ENCODE assay signal across 11 mouse cellular contexts in genomic region chr11:35770741-35771504, GRCm38 (mm10). TPM values are rescaled to one million over a fixed set of nuclear protein-coding genes. Genes with fewer than 3 reads are reported as not detected.
A peak's percentile ranks its signal among the peaks of the same experiment; 100 is the strongest.
DNase-seq lines count a peak whose midpoint lies in the region; ATAC-seq and TF ChIP-seq lines count a peak whose summit lies in the region.
"Had no signal": no experiment of that assay in that cellular context is flagged by ENCODE, and none has a peak within 500 bp of the region (broad histone marks: within the 10 kb centered on the region; RNA-seq: fewer than 3 reads in every experiment).

No protein-coding gene starts in this region.

- peaks cover 65% of the 10 kb centered on the region for H3K79me3 ChIP-seq in C2C12 (ENCODE audit: low read depth)

- peaks cover 5% of the 10 kb centered on the region for H3K79me2 ChIP-seq in heart, adult 2 months (replicated peaks; ENCODE audit: control insufficient read depth, insufficient read depth, low read length)
- peaks cover 63% of the 10 kb centered on the region for H3K79me2 ChIP-seq in C2C12 (ENCODE audit: control insufficient read depth, insufficient read depth)

- no peaks in the 10 kb centered on the region for H3K9me3 ChIP-seq in forebrain, embryonic 15.5 days
- no peaks in the 10 kb centered on the region for H3K9me3 ChIP-seq in liver, embryonic 16.5 days (replicated peaks; ENCODE audit: control insufficient read depth, low read length)

- H3K27ac ChIP-seq in heart, adult 2 months = no peak overlapping the region
- no peak overlapping the region for H3K27ac ChIP-seq in forebrain, embryonic 15.5 days (replicated peaks)
- H3K27ac ChIP-seq in liver, embryonic 16.5 days (ENCODE audit: low read length) = no peak overlapping the region

- intact Hi-C loops in heart, adult 2 months (cut with DNase I) = loop anchor here (2.0 to 10.0 kb wide), 2 partner anchors 64 to 936 kb away; partner anchors contain the start of genes Rars and Spdl1
- intact Hi-C loops in heart, postnatal 25 days (cut with DNase I) = no loop called here

- peak overlapping the region; percentile 73 for H3K4me2 ChIP-seq in forebrain, embryonic 15.5 days (replicated peaks)
- peak overlapping the region; percentile 91 for H3K4me2 ChIP-seq in liver, embryonic 16.5 days (ENCODE audit: low read depth, low read length)

- peak overlapping the region; percentile 59 for H3ac ChIP-seq in C2C12 (ENCODE audit: control insufficient read depth, insufficient read length, low read depth)

- peak overlapping the region; percentile 95 for H3K4me3 ChIP-seq in heart, adult 2 months
- peak overlapping the region; percentile 95 for H3K4me3 ChIP-seq in C2C12 (ENCODE audit: insufficient read depth, poor library complexity, severe bottlenecking)
- peak overlapping the region; percentile 80 for H3K4me3 ChIP-seq in forebrain, embryonic 15.5 days
- H3K4me3 ChIP-seq in liver, embryonic 16.5 days (ENCODE audit: low read depth, low read length) = peak overlapping the region; percentile 89

- H3K9ac ChIP-seq in heart, adult 2 months (ENCODE audit: low read depth, low read length) = peak overlapping the region; percentile 44; the same call in 1 of the 2 replicates
- H3K9ac ChIP-seq in forebrain, embryonic 15.5 days (replicated peaks) = peak overlapping the region; percentile 95
- peak overlapping the region; percentile 89 for H3K9ac ChIP-seq in liver, embryonic 16.5 days (ENCODE audit: low read depth, low read length)

- no peak for TF ChIP-seq EP300 in heart, adult 2 months (IDR thresholded peaks at IDR 0.05; ENCODE audit: insufficient read depth, low read depth, low read length)

- peaks cover 3% of the 10 kb centered on the region for H3K4me1 ChIP-seq in heart, adult 2 months (ENCODE audit: control insufficient read depth, insufficient read depth, low read length)
- H3K4me1 ChIP-seq in forebrain, embryonic 15.5 days = peaks cover 38% of the 10 kb centered on the region
- peaks cover 17% of the 10 kb centered on the region for H3K4me1 ChIP-seq in liver, embryonic 16.5 days (ENCODE audit: control insufficient read depth, low read depth, low read length)

- DNase-seq in heart, adult 2 months = no peak
- no peak for DNase-seq in heart, postnatal 25 days (ENCODE audit: low spot score)
- no peak for DNase-seq in right cerebral cortex, adult 2 months (ENCODE audit: low spot score in 2 of 2)
- DNase-seq in adrenal gland, adult 8-10 months = no peak
- no peak for DNase-seq in spleen, postnatal 14 days (ENCODE audit: low spot score in 2 of 2)

- WGBS in heart, adult 2 months = 41% methylated on average over 9 of the region's 9 CpGs
- WGBS in forebrain, embryonic 15.5 days = 71% methylated on average over 9 of the region's 9 CpGs
- 31% methylated on average over 9 of the region's 9 CpGs for WGBS in liver, embryonic 16.5 days (ENCODE audit: insufficient replicate concordance)

- ATAC-seq in forebrain, embryonic 15.5 days (replicated peaks) = no peak
- no peak for ATAC-seq in liver, embryonic 16.5 days (ENCODE audit: low read depth)

- H3K27me3 ChIP-seq in heart, adult 2 months (ENCODE audit: control insufficient read depth, insufficient read depth, low read length) = no peaks in the 10 kb centered on the region
- H3K27me3 ChIP-seq in C2C12 (ENCODE audit: control insufficient read depth, insufficient read depth, insufficient read length) = no peaks in the 10 kb centered on the region
- no peaks in the 10 kb centered on the region for H3K27me3 ChIP-seq in forebrain, embryonic 15.5 days
- no peaks in the 10 kb centered on the region; the same call in 1 of the 2 replicates for H3K27me3 ChIP-seq in liver, embryonic 16.5 days (ENCODE audit: control insufficient read depth, insufficient read depth, low read depth, low read length)

- TF ChIP-seq CTCF in heart, adult 2 months (IDR thresholded peaks at IDR 0.05) = no peak
- TF ChIP-seq CTCF in C2C12 (IDR thresholded peaks at IDR 0.05; ENCODE audit: control insufficient read depth, insufficient read depth, insufficient read length) = no peak

- peaks cover 7% of the 10 kb centered on the region for H3K36me3 ChIP-seq in heart, adult 2 months (ENCODE audit: control insufficient read depth, insufficient read depth, low read length)
- peaks cover 19% of the 10 kb centered on the region for H3K36me3 ChIP-seq in C2C12 (ENCODE audit: control insufficient read depth, insufficient read depth)
- no peaks in the 10 kb centered on the region; the same call in 1 of the 2 replicates for H3K36me3 ChIP-seq in forebrain, embryonic 15.5 days
- H3K36me3 ChIP-seq in liver, embryonic 16.5 days (ENCODE audit: control insufficient read depth, insufficient read depth) = no peaks in the 10 kb centered on the region

- no peak for TF ChIP-seq POLR2A in heart, adult 2 months (IDR thresholded peaks at IDR 0.05; ENCODE audit: insufficient read depth, low read depth, low read length)

TF ChIP-seq in C2C12, 6 proteins besides CTCF, POLR2A, EP300 and RAD21:
- no peak for TF ChIP-seq USF1 (IDR thresholded peaks at IDR 0.05; ENCODE audit: low read depth)
- TF ChIP-seq MAX (IDR thresholded peaks at IDR 0.05) = no peak
- TF ChIP-seq FOSL1 (IDR thresholded peaks at IDR 0.05; ENCODE audit: insufficient read depth, low read length, poor library complexity, severe bottlenecking) = no peak
- no peak for TF ChIP-seq CEBPB (IDR thresholded peaks at IDR 0.05; ENCODE audit: low read depth)
- no peak for TF ChIP-seq MYOG (IDR thresholded peaks at IDR 0.05; ENCODE audit: control insufficient read depth, extremely low read depth, insufficient read length)
- TF ChIP-seq MYOD1 (IDR thresholded peaks at IDR 0.05; ENCODE audit: control insufficient read depth, insufficient read length, low read depth) = no peak

RNA-seq across cellular contexts. Expression of gene Pank3, which starts 1.6 kb away (rescaled TPM):
- 10 to 100 TPM; 19.4 to 21.8 TPM for total RNA-seq in heart, adult 2 months (2021)
- polyA plus RNA-seq in heart, adult 2 months (2012; rRNA removed) = 4.8 and 10.9 TPM in 2 replicates
- 10 to 100 TPM; 22.1 to 24.6 TPM for total RNA-seq in heart, postnatal 25 days (2021)
- polyA plus RNA-seq in C2C12 (2012; fragmentation: generic; extraction: Trizol) = 7.1 TPM
- 23.1 and 24.2 TPM in 2 replicates for polyA plus RNA-seq in forebrain, embryonic 15.5 days (2015; fragmentation: Nextera tagmentation; extraction: Ambion mirVana)
- 4.5 and 5.1 TPM in 2 replicates for polyA plus RNA-seq in liver, embryonic 16.5 days (2015; fragmentation: Nextera tagmentation; extraction: Ambion mirVana)
- total RNA-seq in adrenal gland, adult 8-10 months (2022) = 10 to 100 TPM; 59.5 to 82.6 (median 67.7) TPM

RNA-seq across cellular contexts. Expression of gene Fbll1, which starts 27.8 kb away (rescaled TPM):
- total RNA-seq in heart, adult 2 months (2021) = not detected
- 0.12 TPM in 1 of 2 replicates, not detected in the other for polyA plus RNA-seq in heart, adult 2 months (2012; rRNA removed)
- not detected for total RNA-seq in heart, postnatal 25 days (2021)
- 0.02 TPM for polyA plus RNA-seq in C2C12 (2012; fragmentation: generic; extraction: Trizol)
- 15.6 and 20.8 TPM in 2 replicates for polyA plus RNA-seq in forebrain, embryonic 15.5 days (2015; fragmentation: Nextera tagmentation; extraction: Ambion mirVana)
- not detected in 2 replicates for polyA plus RNA-seq in liver, embryonic 16.5 days (2015; fragmentation: Nextera tagmentation; extraction: Ambion mirVana)
- total RNA-seq in adrenal gland, adult 8-10 months (2022) = 1 to 10 TPM in 1 of 4 experiments, under 1 TPM in 3; 0.31 to 1.1 (median 0.94) TPM
- total RNA-seq: gastrocnemius, adult 18-20 months had no signal
- polyA plus RNA-seq: Patski; spleen, adult 2 months had no signal

Comparison
In these comparisons a context has a peak if more than half of its experiments do, and no peak if none do; other contexts are left out.
1. H3K9ac ChIP-seq: peak in every context shown above with its lines; median percentile 95 in forebrain, embryonic 15.5 days; 89 in liver, embryonic 16.5 days; 44 in heart, adult 2 months.
2. RNA of gene Fbll1, which starts 27.8 kb away (polyA plus RNA-seq): 15.6 to 20.8 TPM in forebrain, embryonic 15.5 days; 0.12 TPM in heart, adult 2 months, 0.02 TPM in C2C12 (single experiment) and not detected in liver, embryonic 16.5 days; every median in the first group is over 10 times any median in the second.
3. Peak in every context shown above with its lines, with median percentiles within 50 percentile points of each other: H3K4me3 ChIP-seq.